Mouse (Mus musculus) CH12.LX (cell line): ENCODE measurements at regions not wholly inside any gene's neighbourhood (a gene's known extent, or its start where the extent isn't known, plus 50 kb on each side); places are given as distances from the start of the nearest gene placed in this dataset.

Experiments
- DNase-seq: peaks from one replicate; pipeline ENCODE4 v3.0.0-alpha.2; 2013; ENCODE audit errors: extremely low read depth
- H3K27ac ChIP-seq: 2 replicates; pipeline ENCODE4 v1.5.1; 2012; ENCODE audit warnings: low read depth, mild to moderate bottlenecking, control low read depth, moderate library complexity; ENCODE audit not compliant: insufficient read depth
- H3K27me3 ChIP-seq: replicated peaks from 2 replicates; pipeline ENCODE3; 2012; ENCODE audit warnings: inconsistent platforms
- H3K36me3 ChIP-seq, 2 experiments: replicated peaks in 1 of 2; 2 replicates each; pipeline versions ENCODE3 to v1.6.1; 2012; ENCODE audit warnings: inconsistent platforms in 1 of 2, low read length in 1 of 2, mild to moderate bottlenecking in 1 of 2, mixed read lengths in 1 of 2, moderate library complexity in 1 of 2; ENCODE audit not compliant: control insufficient read depth in 1 of 2, insufficient read depth in 1 of 2
- H3K4me1 ChIP-seq, 2 experiments: 2 replicates each; pipeline ENCODE4 v1.6.1; 2012; ENCODE audit warnings: inconsistent platforms in 1 of 2, moderate library complexity in 1 of 2; ENCODE audit not compliant: insufficient read depth in 2 of 2, control insufficient read depth in 1 of 2
- H3K4me2 ChIP-seq: 2 replicates; pipeline ENCODE4 v1.6.1; 2012; ENCODE audit warnings: low read depth, mild to moderate bottlenecking, control low read depth; ENCODE audit not compliant: poor library complexity, insufficient read depth, severe bottlenecking
- H3K4me3 ChIP-seq, 3 experiments: fragments of 150-350 bp in 1 of 3; sonication (generic) in 1 of 3; replicated peaks in 1 of 3; 2 replicates each; pipeline versions ENCODE3 to v1.5.1; 2011 to 2012; ENCODE audit warnings: low read depth in 2 of 3, low read length in 2 of 3, mild to moderate bottlenecking in 2 of 3, moderate library complexity in 2 of 3, control low read depth in 1 of 3, improper control_type of control experiment in 1 of 3, inconsistent platforms in 1 of 3, mixed read lengths in 1 of 3; ENCODE audit not compliant: poor library complexity in 1 of 3
- H3K79me2 ChIP-seq: replicated peaks from 2 replicates; pipeline ENCODE4 v1.6.1; 2012; ENCODE audit warnings: mild to moderate bottlenecking, moderate library complexity; ENCODE audit not compliant: control insufficient read depth, poor library complexity, insufficient read depth, severe bottlenecking; ENCODE audit errors: extremely low read depth
- H3K9ac ChIP-seq: 2 replicates; pipeline ENCODE4 v1.6.1; 2012; ENCODE audit warnings: low read depth, mild to moderate bottlenecking, control low read depth, moderate library complexity; ENCODE audit not compliant: insufficient read depth
- H3K9me3 ChIP-seq: replicated peaks from 2 replicates; pipeline ENCODE3; 2012; ENCODE audit warnings: low read length, inconsistent platforms, mixed read lengths
- CHD1 ChIP-seq: IDR thresholded peaks from 2 replicates; pipeline ENCODE4 v1.6.1; 2012; ENCODE audit warnings: low read depth, low read length, improper control_type of control experiment, inconsistent platforms
- E2F4 ChIP-seq: IDR thresholded peaks from 2 replicates; pipeline ENCODE4 v1.6.1; 2011; ENCODE audit warnings: low read depth, low read length, improper control_type of control experiment; ENCODE audit not compliant: insufficient replicate concordance
- GABPA ChIP-seq: IDR thresholded peaks from 2 replicates; pipeline ENCODE4 v1.6.1; 2012; ENCODE audit warnings: low read depth, low read length, improper control_type of control experiment, inconsistent platforms; ENCODE audit not compliant: insufficient replicate concordance
- HCFC1 ChIP-seq: IDR thresholded peaks from 2 replicates; pipeline ENCODE4 v1.6.1; 2012; ENCODE audit warnings: low read depth, mild to moderate bottlenecking, inconsistent platforms, low read length, improper control_type of control experiment
- JUN ChIP-seq: IDR thresholded peaks from 2 replicates; pipeline ENCODE4 v1.6.1; 2011; ENCODE audit warnings: low read depth, mild to moderate bottlenecking, low read length, improper control_type of control experiment, moderate library complexity; ENCODE audit not compliant: insufficient read depth
- MYC ChIP-seq: IDR thresholded peaks from 2 replicates; pipeline ENCODE4 v1.6.1; 2011; ENCODE audit warnings: low read depth, mild to moderate bottlenecking, improper control_type of control experiment, low read length
- NELFE ChIP-seq: IDR thresholded peaks from 2 replicates; pipeline ENCODE4 v1.6.1; 2011; ENCODE audit warnings: low read depth, low read length, improper control_type of control experiment
- NRF1 ChIP-seq: IDR thresholded peaks from 2 replicates; pipeline ENCODE4 v1.6.1; 2014; ENCODE audit warnings: low read depth, mild to moderate bottlenecking, inconsistent platforms, low read length, improper control_type of control experiment, moderate library complexity
- POLR2A ChIP-seq: IDR thresholded peaks from 2 replicates; pipeline ENCODE4 v1.6.1; 2011; ENCODE audit warnings: low read depth, mild to moderate bottlenecking, improper control_type of control experiment, low read length
- POLR2AphosphoS2 ChIP-seq: IDR thresholded peaks from 2 replicates; pipeline ENCODE4 v1.6.1; 2011; ENCODE audit warnings: low read depth, low read length, improper control_type of control experiment
- RAD21 ChIP-seq: IDR thresholded peaks from 2 replicates; pipeline ENCODE4 v1.6.1; 2011; ENCODE audit warnings: low read depth, mild to moderate bottlenecking, low read length, improper control_type of control experiment, moderate library complexity
- SIN3A ChIP-seq: IDR thresholded peaks from 2 replicates; pipeline ENCODE4 v1.6.1; 2012; ENCODE audit warnings: low read length, improper control_type of control experiment, inconsistent platforms
- SMC3 ChIP-seq: IDR thresholded peaks from 2 replicates; pipeline ENCODE4 v1.6.1; 2011; ENCODE audit warnings: low read depth, low read length, improper control_type of control experiment
- TCF12 ChIP-seq: IDR thresholded peaks from 2 replicates; pipeline ENCODE4 v1.6.1; 2014; ENCODE audit warnings: low read depth, mild to moderate bottlenecking, inconsistent platforms, low read length, improper control_type of control experiment
- UBTF ChIP-seq: IDR thresholded peaks from 2 replicates; pipeline ENCODE4 v1.6.1; 2012; ENCODE audit warnings: low read depth, mild to moderate bottlenecking, inconsistent platforms, low read length, improper control_type of control experiment, moderate library complexity
- USF2 ChIP-seq: conservative IDR thresholded peaks from 2 replicates; pipeline ENCODE4 v1.6.1; 2011; ENCODE audit warnings: low read depth, low read length, improper control_type of control experiment
- ZC3H11A ChIP-seq: IDR thresholded peaks from 2 replicates; pipeline ENCODE4 v1.6.1; 2012; ENCODE audit warnings: low read depth, mild to moderate bottlenecking, inconsistent platforms, low read length, improper control_type of control experiment
- ZKSCAN1 ChIP-seq: IDR thresholded peaks from 2 replicates; pipeline ENCODE4 v1.6.1; 2012; ENCODE audit warnings: low read depth, inconsistent platforms, low read length, improper control_type of control experiment, borderline replicate concordance
- ZNF384 ChIP-seq: IDR thresholded peaks from 2 replicates; pipeline ENCODE4 v1.6.1; 2012; ENCODE audit warnings: low read depth, low read length, improper control_type of control experiment, inconsistent platforms
- dilution Hi-C: fragments of 300-500 bp; cut with MboI; formaldehyde crosslinking; loops from 2 replicates; pipeline ENCODE4 v1.14.3; 2020; ENCODE audit warnings: low sequenced_read_pairs; ENCODE audit not compliant: extremely low pct_unique_long_range_greater_than_20kb, extremely low pct_ligation_motif_present
- in situ Hi-C: fragments of 300-500 bp; cut with MboI; formaldehyde crosslinking; loops from 3 replicates; pipeline ENCODE4 v1.14.3; 2019; ENCODE audit warnings: low sequenced_read_pairs, low pct_ligation_motif_present, low pct_unique_long_range_greater_than_20kb, mixed read lengths

GRCm38 (mm10) chr11:24352071-24352470 is 274.2 kb downstream of the Bcl11a start:
- Histone ChIP-seq H3K4me2 (no peak overlapping the region), H3K9me3 (no peaks in the 10 kb centered on the region), H3K27ac (no peak overlapping the region), H3K27me3 (no peaks in the 10 kb centered on the region), H3K4me3 (no peak overlapping the region), H3K4me1 (peaks cover 0 to 6% of the 10 kb centered on the region in 2 experiments; a peak in 1 of 4 replicates), H3K9ac (no peak overlapping the region), H3K79me2 (no peaks in the 10 kb centered on the region), H3K36me3 (no peaks in the 10 kb centered on the region)
- dilution Hi-C loops (no loop called here), in situ Hi-C loops (no loop called here)
- no peak for DNase-seq
- TF ChIP-seq E2F4 (no peak), TCF12 (no peak), HCFC1 (no peak), POLR2A (no peak), SIN3A (no peak), ZNF384 (no peak), UBTF (no peak), ZKSCAN1 (no peak), USF2 (no peak), ZC3H11A (no peak), NRF1 (no peak)

GRCm38 (mm10) chr11:24353056-24353455 is 275.2 kb downstream of the Bcl11a start:
- TF ChIP-seq JUN = no peak
- TF ChIP-seq SMC3 = no peak
- in situ Hi-C loops = no loop called here
- no peak overlapping the region for H3K4me3 ChIP-seq
- dilution Hi-C loops = no loop called here
- H3K4me2 ChIP-seq = no peak overlapping the region
- H3K79me2 ChIP-seq = no peaks in the 10 kb centered on the region
- H3K4me1 ChIP-seq = peaks cover 0 to 11% of the 10 kb centered on the region in 2 experiments; a peak in 2 of 4 replicates
- no peak overlapping the region for H3K27ac ChIP-seq
- H3K36me3 ChIP-seq = no peaks in the 10 kb centered on the region
- no peaks in the 10 kb centered on the region for H3K9me3 ChIP-seq
- H3K9ac ChIP-seq = no peak overlapping the region
- no peaks in the 10 kb centered on the region for H3K27me3 ChIP-seq
- no peak for DNase-seq

DNA sequence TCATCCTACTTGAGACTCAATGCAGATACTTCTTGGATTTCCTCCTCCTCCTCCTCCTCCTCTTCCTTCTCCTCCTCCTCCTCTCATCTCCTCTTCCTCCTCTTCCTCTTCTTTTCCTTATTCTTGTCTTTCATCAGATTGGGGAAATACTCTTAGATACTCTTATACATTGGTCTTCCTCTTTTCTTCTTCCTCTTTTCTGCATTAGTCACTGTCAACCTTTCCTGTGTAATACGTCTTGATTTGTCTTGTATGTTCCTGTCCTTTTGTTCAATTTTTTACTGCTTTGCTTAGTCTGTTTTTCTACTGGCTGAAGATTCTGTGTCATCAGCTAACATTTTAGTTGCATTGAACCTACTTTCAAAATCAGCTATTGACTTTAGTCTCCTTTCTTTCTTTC is 279.5 kb downstream of the Bcl11a start:
- Histone ChIP-seq H3K9ac (no peak overlapping the region), H3K36me3 (no peaks in the 10 kb centered on the region), H3K4me3 (no peak overlapping the region), H3K4me2 (no peak overlapping the region), H3K4me1 (peaks cover 0 to 22% of the 10 kb centered on the region in 2 experiments; a peak in 2 of 4 replicates), H3K9me3 (no peaks in the 10 kb centered on the region), H3K27ac (no peak overlapping the region), H3K79me2 (no peaks in the 10 kb centered on the region), H3K27me3 (no peaks in the 10 kb centered on the region)
- peak; percentile 27 for DNase-seq
- in situ Hi-C loops (no loop called here), dilution Hi-C loops (no loop called here)
- no peak for TF ChIP-seq ZNF384
- no peak for TF ChIP-seq MYC
- no peak for TF ChIP-seq GABPA
- no peak for TF ChIP-seq SIN3A
- no peak for TF ChIP-seq NELFE
- TF ChIP-seq POLR2AphosphoS2 = no peak
- no peak for TF ChIP-seq NRF1
- TF ChIP-seq RAD21 = no peak
- no peak for TF ChIP-seq UBTF
- no peak for TF ChIP-seq HCFC1
- no peak for TF ChIP-seq CHD1
- TF ChIP-seq, all 38 proteins: peak for 0
